In the genomic region with DNA sequence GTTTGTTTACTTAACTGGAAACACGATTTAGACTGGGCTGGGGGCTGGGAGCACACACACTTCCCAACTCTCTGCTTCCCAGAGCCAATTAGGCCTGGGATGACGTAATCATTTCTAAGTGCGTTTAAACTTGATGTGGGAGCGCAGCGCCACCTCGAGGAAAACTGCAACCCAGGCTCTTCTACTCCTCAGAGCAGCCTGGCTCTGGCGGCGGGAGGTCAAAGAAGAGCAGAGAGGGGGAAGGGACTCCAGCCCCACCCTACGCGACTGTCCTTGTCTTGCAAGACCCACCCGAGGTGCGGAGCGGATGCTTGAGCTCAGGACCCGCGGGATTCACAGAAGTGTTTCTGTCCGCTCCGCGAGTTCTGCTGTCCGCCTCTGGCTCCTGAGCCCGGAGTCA, we compare ENCODE assay signal across 8 mouse cellular contexts. TPM values are rescaled to one million over a fixed set of nuclear protein-coding genes. Genes with fewer than 3 reads are reported as not detected.
A peak's percentile ranks its signal among the peaks of the same experiment; 100 is the strongest.
DNase-seq lines count a peak whose midpoint lies in the region; ATAC-seq and TF ChIP-seq lines count a peak whose summit lies in the region.

No protein-coding gene starts in this region.

- under 1% methylated on average over 20 of the region's 20 CpGs for WGBS in hindbrain, embryonic 15.5 days

- in situ Hi-C loops in Patski (cut with MboI; ENCODE audit: low pct_unique_long_range_greater_than_20kb), result loop anchor here (5.0 kb wide), 2 partner anchors 91 to 196 kb away; no protein-coding TSS in a partner anchor

- peak overlapping the region; percentile 45 for H3K4me3 ChIP-seq in hindbrain, embryonic 15.5 days

- H3K9me3 ChIP-seq in hindbrain, embryonic 15.5 days, result no peaks in the 10 kb centered on the region

- CTCF ChIA-PET in Patski (lab: Charles Lee), result interaction anchor here (0.7 to 3.8 kb wide), 6 partner anchors 13 to 258 kb away, joined by 3 to 43 read pairs (median 3); no protein-coding TSS in a partner anchor

- TF ChIP-seq CTCF in Patski (IDR thresholded peaks at IDR 0.05), result no peak

- ATAC-seq in Patski, result peak; percentile 63
- ATAC-seq in hindbrain, embryonic 15.5 days (ENCODE audit: low FRiP score, low read depth), result peak; percentile 82

- POLR2A ChIA-PET in Patski (lab: Charles Lee), result interaction anchor here (0.8 to 1.4 kb wide), 4 partner anchors 106 to 222 kb away, joined by 3 to 4 read pairs (median 3); no protein-coding TSS in a partner anchor

- peak overlapping the region; percentile 72 for H3K9ac ChIP-seq in hindbrain, embryonic 15.5 days

- no peaks in the 10 kb centered on the region for H3K36me3 ChIP-seq in hindbrain, embryonic 15.5 days

- H3K27me3 ChIP-seq in Patski, result no peaks in the 10 kb centered on the region
- H3K27me3 ChIP-seq in hindbrain, embryonic 15.5 days, result no peaks in the 10 kb centered on the region

- H3K27ac ChIP-seq in hindbrain, embryonic 15.5 days (replicated peaks), result peak overlapping the region; percentile 34; the same call in 1 of the 2 replicates

- H3K4me2 ChIP-seq in hindbrain, embryonic 15.5 days, result peak overlapping the region; percentile 97

- peaks cover 37% of the 10 kb centered on the region for H3K4me1 ChIP-seq in hindbrain, embryonic 15.5 days (replicated peaks)

- peak; percentile 64 for DNase-seq in Patski (ENCODE audit: low read depth, low spot score)
- DNase-seq in cerebellum, postnatal 25 days, result peak; percentile 91 to 93
- peak; percentile 90 for DNase-seq in gastrocnemius, adult 18-20 months (ENCODE audit: low spot score)
- peak; percentile 86 for DNase-seq in left cerebral cortex, adult 11 months (ENCODE audit: low spot score)
- DNase-seq in lung, postnatal 36 days, result peak; percentile 92
- peak; percentile 97 for DNase-seq in retina, embryonic 14.5 days (ENCODE audit: low spot score)
- DNase-seq in thymus, postnatal 4 days, result peak; percentile 79

RNA-seq across cellular contexts. Expression of a gene that starts 6.8 kb away (rescaled TPM):
- 80.9 TPM for polyA plus RNA-seq in Patski (2021)
- total RNA-seq in gastrocnemius, adult 18-20 months (2021), result 100 to 1,000 TPM; 161 to 171 TPM
- 116 and 126 TPM in 2 replicates for polyA plus RNA-seq in hindbrain, embryonic 15.5 days (2015; fragmentation: Nextera tagmentation; extraction: Ambion mirVana)

RNA-seq across cellular contexts. Expression of a gene that starts 43.6 kb away (rescaled TPM):
- 2.1 TPM for polyA plus RNA-seq in Patski (2021)
- total RNA-seq in gastrocnemius, adult 18-20 months (2021), result 10 to 100 TPM in 1 of 2 experiments, 1 to 10 TPM in 1; 6.0 to 10.8 TPM
- 0.35 and 0.47 TPM in 2 replicates for polyA plus RNA-seq in hindbrain, embryonic 15.5 days (2015; fragmentation: Nextera tagmentation; extraction: Ambion mirVana)

RNA-seq across cellular contexts. Expression of a gene that starts 54.7 kb away (rescaled TPM):
- 199 TPM for polyA plus RNA-seq in Patski (2021)
- 100 to 1,000 TPM; 279 to 302 TPM for total RNA-seq in gastrocnemius, adult 18-20 months (2021)
- 159 and 171 TPM in 2 replicates for polyA plus RNA-seq in hindbrain, embryonic 15.5 days (2015; fragmentation: Nextera tagmentation; extraction: Ambion mirVana)

Comparison
In these comparisons a context has a peak if more than half of its experiments do, and no peak if none do; other contexts are left out.
1. Peak in every context shown above with its lines: DNase-seq, ATAC-seq, H3K4me3 ChIP-seq and H3K27ac ChIP-seq.